Mouse (Mus musculus) T-cell, adult 2 months (primary cell): Measurements from ENCODE around the gene Grhl3.
A peak's percentile ranks its signal among the peaks of the same experiment; 100 is the strongest.

Experiments
- DNase-seq: peaks from one replicate; pipeline ENCODE4 v3.0.0; 2022; ENCODE audit warnings: low spot score

Gene Grhl3

GRCm38 (mm10) chr4:135526039-135526710, 47.3 kb downstream of the Grhl3 start:
- DNase-seq, result no peak

GRCm38 (mm10) chr4:135525057-135525456, 48.4 kb downstream of the Grhl3 start:
- no peak for DNase-seq

- no peak for DNase-seq
Observed at GRCm38 (mm10) chr4:135523939-135524338, 49.5 kb downstream of the Grhl3 start.

- DNase-seq, result peak; percentile 77
Observed at GRCm38 (mm10) chr4:135520421-135520820, 53.0 kb downstream of the Grhl3 start.

GRCm38 (mm10) chr4:135518135-135518534, 55.3 kb downstream of the Grhl3 start:
- DNase-seq, result no peak

GRCm38 (mm10) chr4:135516351-135517316, 56.8 kb downstream of the Grhl3 start:
- DNase-seq, result peak; percentile 59

- DNase-seq, result no peak
Observed at GRCm38 (mm10) chr4:135514925-135515324, 58.5 kb downstream of the Grhl3 start.

DNA sequence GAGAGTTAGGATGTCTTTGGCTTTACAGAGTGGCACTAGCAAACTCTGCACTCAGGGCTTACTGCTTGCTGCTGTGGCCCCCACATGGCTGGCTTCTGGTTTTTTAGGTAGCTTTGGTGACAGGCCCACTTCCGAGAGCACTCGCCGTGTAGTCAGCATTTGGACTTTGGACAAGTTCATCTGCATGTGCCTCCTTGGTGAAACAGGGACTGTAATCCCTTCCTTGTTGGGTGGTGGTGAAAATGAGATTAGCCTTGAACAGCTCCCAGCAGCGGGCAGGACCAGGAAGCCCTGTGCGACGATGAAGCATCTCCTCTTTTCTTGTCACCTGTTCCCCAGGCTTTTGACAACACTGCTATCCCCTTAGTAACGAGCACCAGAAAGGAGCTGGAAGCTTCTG, 59.6 kb downstream of the Grhl3 start:
- DNase-seq, result no peak

DNA sequence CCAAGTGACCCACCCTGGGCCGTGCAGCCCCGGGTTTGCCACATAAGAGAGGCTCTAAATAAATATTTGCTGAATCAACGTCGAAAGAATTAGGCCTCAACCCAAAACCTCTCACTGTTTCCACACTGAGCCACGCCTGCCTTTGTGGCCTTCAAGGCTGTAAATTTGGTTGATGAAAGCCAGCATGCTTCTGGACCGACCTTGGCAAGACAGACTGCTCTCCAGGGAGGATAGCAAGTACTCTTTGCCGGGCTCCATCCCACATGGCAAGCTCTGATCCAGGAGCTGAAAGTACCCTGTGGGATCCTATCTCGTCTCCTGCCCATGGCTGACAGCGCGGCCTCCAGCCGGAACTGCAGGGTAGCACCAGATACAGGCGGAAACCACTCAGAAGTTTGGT, 63.9 kb downstream of the Grhl3 start:
- no peak for DNase-seq

DNA sequence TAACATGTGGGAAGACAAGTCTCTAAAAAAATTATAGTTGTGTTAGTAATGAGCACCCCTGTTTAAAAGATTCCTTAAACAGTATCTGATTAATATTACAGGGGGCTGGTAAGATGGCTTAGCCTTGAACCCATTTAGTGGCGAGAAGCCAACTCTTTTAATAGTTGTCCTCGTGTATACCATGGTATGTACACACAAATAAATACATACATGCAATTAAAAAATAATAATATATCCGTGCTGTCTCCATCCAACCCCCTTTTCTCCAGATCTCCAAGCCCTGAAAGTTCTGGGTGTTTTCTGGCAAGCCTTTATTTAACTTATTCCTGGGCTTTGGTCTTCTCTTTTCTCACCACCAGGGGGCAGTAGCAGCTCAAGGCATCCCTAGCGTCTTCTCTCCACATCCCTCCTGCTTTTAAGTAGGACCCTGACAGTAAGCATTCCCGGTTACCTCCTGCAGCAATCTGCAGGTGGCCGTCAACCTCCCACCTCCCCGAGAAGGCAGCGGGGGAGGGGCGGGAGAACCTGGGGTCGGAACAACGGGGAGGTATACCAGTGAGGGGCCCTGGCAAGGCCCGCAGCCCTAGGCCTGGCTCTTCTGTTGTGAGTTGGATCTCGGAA, 64.9 kb downstream of the Grhl3 start:
- DNase-seq, result peak; percentile 47

- peak; percentile 35 for DNase-seq
Observed at GRCm38 (mm10) chr4:135507547-135508350, 65.7 kb downstream of the Grhl3 start.

- DNase-seq, result no peak
Observed at GRCm38 (mm10) chr4:135505794-135506193, 67.6 kb downstream of the Grhl3 start.

GRCm38 (mm10) chr4:135501587-135501986, 71.8 kb downstream of the Grhl3 start:
- peak; percentile 26 for DNase-seq

- no peak for DNase-seq
Observed at GRCm38 (mm10) chr4:135499831-135500230, 73.6 kb downstream of the Grhl3 start.

DNA sequence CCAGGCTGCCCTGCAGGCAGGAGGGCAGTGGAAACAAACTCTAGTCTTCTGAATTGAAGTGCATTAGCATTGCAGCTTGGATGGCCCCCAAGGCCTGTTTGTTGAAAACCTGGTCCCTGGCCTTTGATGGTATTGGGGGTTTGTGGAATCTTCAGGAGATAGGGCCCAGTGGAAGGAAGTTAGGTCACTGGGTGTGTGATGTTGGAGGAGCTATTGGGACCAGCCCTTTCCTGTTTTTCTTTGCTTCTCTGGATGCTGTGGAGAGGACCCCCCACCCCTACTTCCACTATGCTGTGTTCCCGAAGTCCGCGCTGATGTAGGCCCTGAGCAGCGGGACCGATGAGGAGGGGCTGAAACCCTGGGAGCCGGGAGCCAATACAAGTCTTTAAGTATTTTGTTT, 75.3 kb downstream of the Grhl3 start:
- no peak for DNase-seq

GRCm38 (mm10) chr4:135495810-135496209, 77.6 kb downstream of the Grhl3 start:
- no peak for DNase-seq

DNA sequence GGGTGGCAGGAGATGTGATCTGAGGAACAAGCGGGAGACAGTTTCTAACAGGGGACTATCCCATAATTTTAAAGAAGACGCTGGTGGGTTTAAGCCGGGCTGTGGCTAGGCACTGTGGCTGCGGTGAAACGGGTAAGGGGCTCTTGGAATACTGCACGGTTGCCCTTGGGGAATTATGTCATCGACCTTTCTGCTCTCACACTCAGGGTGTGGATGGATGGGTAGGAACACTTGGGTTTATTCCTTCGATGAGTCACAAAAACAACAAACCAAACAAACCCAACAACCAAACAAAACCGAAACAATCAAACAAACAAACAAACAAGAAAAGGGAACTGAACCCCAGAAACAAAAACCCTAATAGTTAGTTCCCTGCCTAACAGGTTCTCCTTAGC, 78.0 kb downstream of the Grhl3 start:
- DNase-seq, result no peak

GRCm38 (mm10) chr4:135494521-135495396, 78.7 kb downstream of the Grhl3 start, which contains the start of the genes Stpg1 and Nipal3:
TSS of gene Stpg1 (plus strand) at chr4:135494790.
TSS of gene Nipal3 (minus strand) at chr4:135495038.
- DNase-seq, result peak; percentile 88

DNA sequence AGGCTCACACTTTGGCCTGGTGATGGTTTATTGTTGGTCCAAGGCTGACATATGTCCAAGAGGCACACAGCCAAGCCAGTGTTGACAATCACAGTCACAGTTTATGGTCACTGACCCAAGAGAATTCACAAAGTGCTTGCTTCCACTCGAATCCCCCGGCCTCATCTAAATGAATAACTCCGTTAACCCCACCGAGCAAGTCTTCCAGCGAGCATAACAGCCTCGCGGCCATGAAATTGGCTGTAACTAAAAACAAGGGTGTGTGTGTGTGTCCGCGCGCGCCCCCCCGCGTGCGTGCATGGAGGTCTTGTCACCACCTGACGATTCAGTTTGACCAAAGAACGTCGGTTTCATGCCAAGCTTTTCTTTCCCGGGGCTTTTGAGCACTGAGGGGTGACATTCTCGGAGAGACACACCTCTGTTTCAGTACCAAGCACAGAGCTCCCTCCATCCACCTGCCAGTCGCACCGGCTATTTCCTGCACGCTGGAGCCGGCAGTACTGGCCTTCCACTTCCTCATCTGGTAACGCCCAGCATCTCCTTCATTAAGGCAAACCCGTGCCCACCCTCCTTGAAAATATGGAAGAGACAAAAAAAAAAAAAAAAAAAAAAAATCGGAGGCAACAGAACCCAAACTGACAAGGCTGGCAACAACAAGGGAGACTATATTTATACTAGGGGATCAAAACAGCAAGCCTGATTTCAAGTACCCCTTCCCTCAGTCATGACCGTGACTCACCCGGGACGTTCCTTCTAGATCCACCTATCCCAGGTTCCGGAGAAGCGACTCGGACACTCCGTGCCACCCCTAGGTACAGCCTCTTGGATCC, 79.5 kb downstream of the Grhl3 start:
- peak; percentile 16 for DNase-seq

DNA sequence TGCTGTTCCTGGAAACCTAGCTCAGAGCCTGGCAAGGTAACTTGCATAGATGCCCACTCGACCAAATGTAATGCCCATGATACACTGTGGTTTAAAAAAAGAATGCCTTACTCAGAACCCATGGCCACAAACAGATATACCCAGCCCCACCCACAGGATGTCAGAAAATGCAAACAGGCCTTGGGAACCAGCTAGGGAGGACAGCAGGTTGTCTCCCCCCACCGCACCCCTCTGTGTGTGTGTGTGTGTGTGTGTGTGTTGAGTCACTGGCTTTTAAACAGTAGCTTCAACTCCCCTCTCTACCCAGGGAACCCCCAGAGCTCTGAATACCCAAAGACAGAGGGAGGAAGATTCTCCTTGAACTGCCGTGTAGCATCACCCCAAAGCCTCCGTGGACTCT, 80.2 kb downstream of the Grhl3 start:
- peak; percentile 50 for DNase-seq
